Mouse (Mus musculus) heart, embryonic 13.5 days (tissue): ENCODE results near the gene Gabrb2. TPM values are rescaled to one million over a fixed set of nuclear protein-coding genes. Genes with fewer than 3 reads are reported as not detected.

ENCODE experiments used
- ATAC-seq: fragments of 200-750 bp; cut with Nextera tagmentation; 2 replicates; pipeline ENCODE4 v1.8.0; 2017; ENCODE audit warnings: moderate TSS enrichment; ENCODE audit not compliant: insufficient number of reproducible peaks, low FRiP score, low TSS enrichment; ENCODE audit errors: extremely low read depth
- H3K27ac ChIP-seq: fragments of 300-500 bp; sonication (generic); replicated peaks from 2 replicates; pipeline ENCODE4 v1.5.1; 2015; ENCODE audit warnings: moderate library complexity, mild to moderate bottlenecking, inconsistent platforms
- H3K27me3 ChIP-seq: fragments of 300-500 bp; sonication (generic); replicated peaks from 2 replicates; pipeline ENCODE4 v1.6.1; 2015; ENCODE audit warnings: mild to moderate bottlenecking, inconsistent platforms
- H3K36me3 ChIP-seq: fragments of 300-500 bp; sonication (generic); 2 replicates; pipeline ENCODE4 v1.6.1; 2015; ENCODE audit warnings: mild to moderate bottlenecking, inconsistent platforms
- H3K4me1 ChIP-seq: fragments of 300-500 bp; sonication (generic); 2 replicates; pipeline ENCODE4 v1.6.1; 2015; ENCODE audit warnings: inconsistent platforms
- H3K4me2 ChIP-seq: fragments of 300-500 bp; sonication (generic); 2 replicates; pipeline ENCODE4 v1.6.1; 2015; ENCODE audit warnings: inconsistent platforms, mild to moderate bottlenecking, moderate library complexity
- H3K4me3 ChIP-seq: fragments of 300-500 bp; sonication (generic); 2 replicates; pipeline ENCODE4 v1.5.1; 2015; ENCODE audit warnings: moderate library complexity, mild to moderate bottlenecking, inconsistent platforms
- H3K9ac ChIP-seq: fragments of 300-500 bp; sonication (generic); 2 replicates; pipeline ENCODE4 v1.6.1; 2015; ENCODE audit warnings: inconsistent platforms, mild to moderate bottlenecking, moderate library complexity
- H3K9me3 ChIP-seq: fragments of 300-500 bp; sonication (generic); 2 replicates; pipeline ENCODE4 v1.6.1; 2016; ENCODE audit warnings: inconsistent platforms
- WGBS: fragments of 180-500 bp; shearing (Covaris S2); methylation state at CpG from one replicate; pipeline ENCODE4 v1.1.7; 2015; ENCODE audit warnings: mixed read lengths; 5-methylcytosine and 5-hydroxymethylcytosine counted together
- polyA plus RNA-seq: library from polyadenylated mRNA; unstranded; fragments of >200 nt; fragmentation: Nextera tagmentation; extraction: Ambion mirVana; gene quantifications from 2 replicates; pipeline ENCODE4 v1.2.1, GENCODE M21; 2015

Gene Gabrb2
- polyA plus RNA-seq, 1 experiment from 2014 or later, result 0.95 TPM

GRCm38 (mm10) chr11:42618195-42618594 lies 198.6 kb downstream of the Gabrb2 start:
- Histone ChIP-seq H3K4me2 (no peak overlapping the region), H3K9ac (no peak overlapping the region), H3K4me3 (no peak overlapping the region), H3K27ac (no peak overlapping the region), H3K9me3 (no peaks in the 10 kb centered on the region), H3K27me3 (no peaks in the 10 kb centered on the region), H3K36me3 (no peaks in the 10 kb centered on the region), H3K4me1 (no peaks in the 10 kb centered on the region)
- WGBS, result 67% methylated on average over 2 of the region's 2 CpGs
- no peak for ATAC-seq

GRCm38 (mm10) chr11:42621109-42621508 lies 201.6 kb downstream of the Gabrb2 start:
- no peaks in the 10 kb centered on the region for H3K4me1 ChIP-seq
- H3K27ac ChIP-seq, result no peak overlapping the region
- no peak overlapping the region for H3K4me2 ChIP-seq
- H3K4me3 ChIP-seq, result no peak overlapping the region
- no peak for ATAC-seq
- 48% methylated on average over 4 of the region's 4 CpGs for WGBS
- H3K27me3 ChIP-seq, result no peaks in the 10 kb centered on the region
- H3K36me3 ChIP-seq, result no peaks in the 10 kb centered on the region
- H3K9me3 ChIP-seq, result no peaks in the 10 kb centered on the region
- H3K9ac ChIP-seq, result no peak overlapping the region

DNA sequence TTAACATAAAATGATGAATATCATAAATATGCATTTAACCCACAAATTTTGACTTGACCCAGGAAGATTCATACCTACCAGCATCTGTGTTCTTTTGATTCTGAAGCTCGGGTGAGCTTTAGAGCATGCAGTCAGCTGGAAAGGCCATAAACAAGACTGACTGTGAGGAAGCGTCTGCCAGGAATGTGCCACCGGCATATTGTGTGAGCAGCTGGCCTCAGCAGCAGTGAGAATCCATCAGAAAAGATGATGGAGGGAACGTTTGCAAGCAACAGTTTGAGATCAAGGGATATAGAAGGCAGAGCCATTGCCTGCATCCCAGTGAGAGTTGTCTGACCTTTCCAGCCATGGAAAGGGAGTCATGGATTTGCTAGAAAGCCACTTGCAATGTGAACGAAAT lies 230.6 kb downstream of the Gabrb2 start:
- H3K4me3 ChIP-seq, result no peak overlapping the region
- H3K9me3 ChIP-seq, result no peaks in the 10 kb centered on the region
- H3K36me3 ChIP-seq, result no peaks in the 10 kb centered on the region
- 55% methylated on average over 5 of the region's 5 CpGs for WGBS
- H3K9ac ChIP-seq, result no peak overlapping the region
- H3K4me1 ChIP-seq, result no peaks in the 10 kb centered on the region
- H3K27me3 ChIP-seq, result no peaks in the 10 kb centered on the region
- no peak overlapping the region for H3K4me2 ChIP-seq
- ATAC-seq, result no peak
- no peak overlapping the region for H3K27ac ChIP-seq

DNA sequence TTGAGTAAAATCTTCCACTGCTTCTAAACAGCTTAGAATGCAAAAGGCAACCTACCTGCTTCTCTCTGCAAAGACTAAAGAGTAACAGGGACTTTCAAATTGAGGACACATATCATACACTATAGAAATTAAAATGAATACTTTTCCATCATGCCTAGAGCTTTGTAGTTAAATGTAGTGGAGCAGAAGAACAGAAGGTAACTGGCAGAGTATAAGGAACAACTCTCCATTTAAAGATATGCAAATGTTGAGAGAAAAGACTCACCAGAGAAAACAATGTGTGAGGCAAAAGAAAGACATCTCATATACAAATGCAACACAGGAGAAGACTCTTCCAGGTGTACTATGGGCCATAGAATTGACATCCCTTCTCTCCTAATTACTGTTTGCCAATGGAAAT lies 232.0 kb downstream of the Gabrb2 start:
- no peak for ATAC-seq
- H3K4me2 ChIP-seq, result no peak overlapping the region
- H3K4me1 ChIP-seq, result no peaks in the 10 kb centered on the region

DNA sequence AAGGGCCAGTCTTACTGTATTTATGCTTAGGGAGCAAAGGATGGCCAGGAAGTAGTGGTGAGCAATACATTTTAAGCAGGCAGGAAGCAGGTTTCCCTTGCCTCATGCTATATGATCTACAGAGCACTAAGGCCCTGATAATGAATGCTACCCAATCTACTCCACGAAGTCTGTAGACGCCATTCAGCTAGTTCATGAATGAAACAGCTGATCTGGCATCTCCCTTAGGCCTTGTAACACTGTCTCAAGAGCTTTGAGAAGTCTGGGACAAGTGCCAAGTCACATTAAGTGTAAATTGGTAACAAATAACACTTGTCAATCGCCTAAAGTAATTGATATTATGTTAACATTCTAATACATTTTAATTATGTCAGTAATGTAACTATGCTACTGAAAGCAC lies 234.6 kb downstream of the Gabrb2 start:
- Histone ChIP-seq H3K27me3 (no peaks in the 10 kb centered on the region), H3K4me2 (no peak overlapping the region), H3K4me1 (no peaks in the 10 kb centered on the region), H3K9ac (no peak overlapping the region), H3K27ac (no peak overlapping the region), H3K4me3 (no peak overlapping the region), H3K9me3 (no peaks in the 10 kb centered on the region), H3K36me3 (no peaks in the 10 kb centered on the region)
- ATAC-seq, result no peak
- 49% methylated on average over 3 of the region's 3 CpGs for WGBS

More for the DNA sequence above, 232.0 kb downstream of the Gabrb2 start:
- Histone ChIP-seq H3K4me3 (no peak overlapping the region), H3K27ac (no peak overlapping the region), H3K9ac (no peak overlapping the region), H3K9me3 (no peaks in the 10 kb centered on the region), H3K27me3 (no peaks in the 10 kb centered on the region), H3K36me3 (no peaks in the 10 kb centered on the region)

DNA sequence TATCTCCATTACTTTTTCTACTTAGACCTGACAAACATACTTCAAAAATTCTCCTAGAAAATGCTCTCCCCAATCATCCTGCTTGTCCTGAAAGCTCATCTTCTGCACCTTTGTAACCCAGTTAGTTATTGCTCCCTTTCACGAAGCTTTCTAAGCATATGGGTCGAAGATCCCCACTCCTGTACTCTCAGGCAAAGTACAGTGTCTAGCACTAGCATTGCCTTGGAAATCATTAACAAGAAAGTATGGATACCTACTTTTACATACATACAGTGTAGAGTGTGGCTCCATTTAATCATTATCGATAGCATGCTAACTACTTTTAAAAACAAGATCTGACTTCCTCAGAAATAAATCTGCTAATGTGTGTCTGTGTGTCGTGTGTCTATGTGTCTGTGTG lies 249.1 kb downstream of the Gabrb2 start:
- no peaks in the 10 kb centered on the region for H3K27me3 ChIP-seq
- no peak overlapping the region for H3K9ac ChIP-seq
- H3K4me2 ChIP-seq, result no peak overlapping the region
- no peaks in the 10 kb centered on the region for H3K9me3 ChIP-seq
- no peak for ATAC-seq
- no peaks in the 10 kb centered on the region for H3K36me3 ChIP-seq
- H3K27ac ChIP-seq, result no peak overlapping the region
- no peaks in the 10 kb centered on the region for H3K4me1 ChIP-seq
- no peak overlapping the region for H3K4me3 ChIP-seq
- 71% methylated on average over 4 of the region's 4 CpGs for WGBS

Other genes starting within 250 kb of the Gabrb2 start
- 1.1 and 1.3 TPM in 2 replicates for gene Gabra1, start 236.8 kb upstream of the Gabrb2 start, polyA plus RNA-seq
- gene Gabra6, start 98.7 kb upstream of the Gabrb2 start, polyA plus RNA-seq, result not detected in 2 replicates